Mouse (Mus musculus) heart, embryonic 15.5 days (tissue): ENCODE measurements at regions not wholly inside any gene's neighbourhood (a gene's known extent, or its start where the extent isn't known, plus 50 kb on each side); places are given as distances from the start of the nearest gene placed in this dataset.

Experiments used
- ATAC-seq: fragments of 200-750 bp; cut with Nextera tagmentation; replicated peaks from 2 replicates; pipeline ENCODE4 v1.8.0; 2017; ENCODE audit warnings: low read depth, moderate TSS enrichment; ENCODE audit not compliant: insufficient number of reproducible peaks, insufficient read depth, low FRiP score
- H3K27ac ChIP-seq: fragments of 300-500 bp; sonication (generic); 2 replicates; pipeline ENCODE4 v1.5.1; 2015; ENCODE audit warnings: mild to moderate bottlenecking, inconsistent platforms
- H3K27me3 ChIP-seq: fragments of 300-500 bp; sonication (generic); 2 replicates; pipeline ENCODE4 v1.6.1; 2015; ENCODE audit warnings: inconsistent platforms
- H3K36me3 ChIP-seq: fragments of 300-500 bp; sonication (generic); 2 replicates; pipeline ENCODE4 v1.6.1; 2015; ENCODE audit warnings: mild to moderate bottlenecking, inconsistent platforms
- H3K4me1 ChIP-seq: fragments of 300-500 bp; sonication (generic); replicated peaks from 2 replicates; pipeline ENCODE4 v1.6.1; 2015; ENCODE audit warnings: inconsistent platforms
- H3K4me2 ChIP-seq: fragments of 300-500 bp; sonication (generic); 2 replicates; pipeline ENCODE4 v1.6.1; 2015; ENCODE audit warnings: inconsistent platforms, mild to moderate bottlenecking, moderate library complexity
- H3K4me3 ChIP-seq: fragments of 300-500 bp; sonication (generic); 2 replicates; pipeline ENCODE4 v1.5.1; 2015; ENCODE audit warnings: mild to moderate bottlenecking, inconsistent platforms
- H3K9ac ChIP-seq: fragments of 300-500 bp; sonication (generic); 2 replicates; pipeline ENCODE4 v1.6.1; 2015; ENCODE audit warnings: mild to moderate bottlenecking, inconsistent platforms
- H3K9me3 ChIP-seq: fragments of 300-500 bp; sonication (generic); replicated peaks from 2 replicates; pipeline ENCODE4 v1.6.1; 2016; ENCODE audit warnings: inconsistent platforms
- WGBS: fragments of 180-500 bp; shearing (Covaris S2); methylation state at CpG from one replicate; pipeline ENCODE4 v1.1.7; 2015; ENCODE audit warnings: mixed read lengths; 5-methylcytosine and 5-hydroxymethylcytosine counted together

GRCm38 (mm10) chr3:117155274-117155673, 186.5 kb upstream of the Palmd start:
- no peaks in the 10 kb centered on the region for H3K27me3 ChIP-seq
- no peak for ATAC-seq
- no peak overlapping the region for H3K4me2 ChIP-seq
- no peak overlapping the region for H3K4me3 ChIP-seq
- WGBS: 83% methylated on average over 6 of the region's 6 CpGs
- H3K9me3 ChIP-seq: no peaks in the 10 kb centered on the region
- H3K9ac ChIP-seq: no peak overlapping the region
- H3K36me3 ChIP-seq: no peaks in the 10 kb centered on the region
- H3K4me1 ChIP-seq: no peaks in the 10 kb centered on the region
- no peak overlapping the region for H3K27ac ChIP-seq

DNA sequence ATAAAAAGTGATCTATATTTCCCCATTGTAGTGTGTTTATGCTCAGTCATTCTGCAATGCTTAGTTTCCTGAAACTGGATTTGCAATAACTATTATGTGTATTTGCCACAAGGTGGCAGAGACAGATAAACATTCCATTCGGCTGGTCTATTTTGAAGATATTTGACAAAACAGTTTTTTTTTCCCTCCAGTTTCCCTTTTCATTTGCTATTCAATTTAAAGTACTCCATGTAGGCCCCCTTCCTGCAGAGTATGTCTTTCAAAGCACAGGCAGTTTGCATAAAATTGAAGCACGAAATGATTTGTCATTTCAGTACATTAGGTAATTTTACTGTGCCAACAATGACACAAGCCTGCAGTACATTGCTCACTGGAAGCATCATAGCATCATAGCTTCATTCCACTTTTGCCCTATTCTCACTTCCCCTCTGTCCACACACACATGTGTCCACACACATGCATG, 184.3 kb upstream of the Palmd start:
- no peak for ATAC-seq
- Histone ChIP-seq H3K4me2 (no peak overlapping the region), H3K27ac (no peak overlapping the region), H3K9ac (no peak overlapping the region), H3K27me3 (no peaks in the 10 kb centered on the region), H3K4me1 (no peaks in the 10 kb centered on the region), H3K9me3 (no peaks in the 10 kb centered on the region), H3K4me3 (no peak overlapping the region), H3K36me3 (no peaks in the 10 kb centered on the region)
- WGBS: 52% methylated on average over 2 of the region's 2 CpGs

DNA sequence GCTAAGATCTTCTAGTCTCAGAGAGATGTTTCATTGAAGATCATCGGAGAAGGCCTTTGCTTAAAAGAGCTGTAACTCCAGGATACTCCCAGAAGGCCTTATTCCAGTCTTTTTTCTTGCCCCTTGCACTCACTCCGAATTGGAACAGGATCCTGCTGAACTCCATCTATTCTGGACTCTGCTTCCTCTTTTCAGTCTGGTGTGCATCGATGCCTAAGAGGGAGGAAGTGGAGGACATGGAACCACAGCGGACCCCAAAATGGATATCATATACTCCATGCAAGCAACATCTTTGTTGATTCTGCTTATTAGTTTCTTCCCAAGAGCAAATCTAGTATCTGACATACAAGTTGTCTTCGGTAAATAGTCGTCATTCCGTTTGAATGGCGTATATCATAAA, 183.6 kb upstream of the Palmd start:
- no peaks in the 10 kb centered on the region for H3K4me1 ChIP-seq
- H3K9me3 ChIP-seq: no peaks in the 10 kb centered on the region
- H3K36me3 ChIP-seq: no peaks in the 10 kb centered on the region
- WGBS: 73% methylated on average over 8 of the region's 8 CpGs
- no peak overlapping the region for H3K4me2 ChIP-seq
- ATAC-seq: no peak
- no peak overlapping the region for H3K27ac ChIP-seq
- H3K4me3 ChIP-seq: no peak overlapping the region
- no peak overlapping the region for H3K9ac ChIP-seq
- H3K27me3 ChIP-seq: no peaks in the 10 kb centered on the region

- 76% methylated on average over 2 of the region's 2 CpGs for WGBS
- H3K36me3 ChIP-seq: no peaks in the 10 kb centered on the region
- no peaks in the 10 kb centered on the region for H3K9me3 ChIP-seq
Measured at GRCm38 (mm10) chr3:117147414-117147813, 178.6 kb upstream of the Palmd start.

DNA sequence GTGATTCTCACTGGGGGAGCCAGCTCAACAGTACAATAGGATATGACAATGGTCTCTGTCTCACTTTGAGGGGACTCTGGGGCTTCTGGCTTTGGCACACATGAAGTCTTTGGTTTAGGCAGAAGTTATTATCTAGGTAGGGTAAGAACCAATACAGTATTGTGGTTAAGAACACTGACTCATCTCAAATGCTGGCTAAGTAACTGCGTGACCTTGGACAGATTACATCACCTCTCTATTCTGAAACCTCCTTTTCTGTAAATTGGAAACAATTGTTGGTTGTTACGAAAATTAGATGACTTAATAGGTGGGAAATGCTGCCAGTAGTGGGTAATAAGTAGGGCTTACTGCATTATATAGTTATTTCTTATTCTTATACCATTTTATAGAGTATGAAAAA, 171.0 kb upstream of the Palmd start:
- Histone ChIP-seq H3K4me2 (no peak overlapping the region), H3K4me1 (no peaks in the 10 kb centered on the region), H3K4me3 (no peak overlapping the region), H3K27me3 (no peaks in the 10 kb centered on the region), H3K27ac (no peak overlapping the region), H3K36me3 (no peaks in the 10 kb centered on the region), H3K9me3 (no peaks in the 10 kb centered on the region), H3K9ac (no peak overlapping the region)
- ATAC-seq: no peak
- 71% methylated on average over 2 of the region's 2 CpGs for WGBS

More at GRCm38 (mm10) chr3:117147414-117147813, 178.6 kb upstream of the Palmd start:
- Histone ChIP-seq H3K4me3 (no peak overlapping the region), H3K27ac (no peak overlapping the region), H3K27me3 (no peaks in the 10 kb centered on the region), H3K4me1 (no peaks in the 10 kb centered on the region), H3K9ac (no peak overlapping the region), H3K4me2 (no peak overlapping the region)
- ATAC-seq: no peak

DNA sequence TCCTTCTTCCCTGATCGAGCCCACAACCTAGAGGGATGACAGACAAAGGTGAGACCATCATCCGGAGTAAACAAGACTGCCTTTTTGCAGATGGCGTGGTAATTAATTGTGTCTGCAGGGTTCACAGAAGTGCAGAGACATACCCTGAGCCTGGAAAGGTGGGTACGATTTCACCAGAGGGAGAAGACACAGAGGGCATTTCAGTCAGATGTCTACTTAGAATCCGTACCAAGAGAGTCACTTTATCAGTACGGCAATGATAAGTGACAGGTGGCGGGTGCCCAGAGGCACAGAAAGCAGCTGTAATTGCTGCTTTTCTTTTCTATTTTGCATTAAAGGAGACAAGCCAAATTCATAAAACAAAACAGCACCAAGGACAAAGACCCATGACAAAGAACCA, 169.9 kb upstream of the Palmd start:
- WGBS: 73% methylated on average over 7 of the region's 7 CpGs
- Histone ChIP-seq H3K9me3 (no peaks in the 10 kb centered on the region), H3K27me3 (no peaks in the 10 kb centered on the region), H3K4me2 (no peak overlapping the region), H3K9ac (no peak overlapping the region), H3K4me3 (no peak overlapping the region), H3K4me1 (no peaks in the 10 kb centered on the region), H3K36me3 (no peaks in the 10 kb centered on the region), H3K27ac (no peak overlapping the region)
- ATAC-seq: no peak

DNA sequence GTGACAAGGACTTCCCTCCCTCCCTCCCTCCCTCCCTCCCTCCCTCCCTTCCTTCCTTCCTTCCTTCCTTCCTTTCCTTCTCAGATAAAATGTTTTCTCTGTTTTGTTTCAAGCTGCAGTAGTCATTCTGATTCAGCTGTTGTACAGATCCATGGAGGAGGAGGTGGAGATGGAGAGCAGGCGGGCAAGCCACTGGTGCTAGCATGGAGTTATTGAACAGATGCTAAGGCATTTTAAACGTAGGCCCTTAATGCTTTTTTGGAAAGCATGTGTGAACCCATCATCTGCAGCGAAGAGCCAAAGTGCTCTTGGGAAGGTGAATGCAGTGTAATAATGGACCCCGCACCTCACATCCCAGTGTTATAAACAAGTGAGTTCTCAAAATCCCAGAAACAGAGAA, 164.1 kb upstream of the Palmd start:
- no peak overlapping the region for H3K4me2 ChIP-seq
- no peak overlapping the region for H3K9ac ChIP-seq
- H3K4me3 ChIP-seq: no peak overlapping the region
- no peak overlapping the region for H3K27ac ChIP-seq
- no peaks in the 10 kb centered on the region for H3K4me1 ChIP-seq
- no peaks in the 10 kb centered on the region for H3K27me3 ChIP-seq
- H3K9me3 ChIP-seq: no peaks in the 10 kb centered on the region
- no peaks in the 10 kb centered on the region for H3K36me3 ChIP-seq
- WGBS: 79% methylated on average over 4 of the region's 4 CpGs
- ATAC-seq: no peak

- H3K27me3 ChIP-seq: no peaks in the 10 kb centered on the region
- no peak overlapping the region for H3K27ac ChIP-seq
- H3K36me3 ChIP-seq: no peaks in the 10 kb centered on the region
- H3K4me2 ChIP-seq: no peak overlapping the region
- H3K4me3 ChIP-seq: no peak overlapping the region
- H3K9me3 ChIP-seq: no peaks in the 10 kb centered on the region
- H3K9ac ChIP-seq: no peak overlapping the region
- no peak for ATAC-seq
- H3K4me1 ChIP-seq: no peaks in the 10 kb centered on the region
- WGBS: 91% methylated on average over 3 of the region's 3 CpGs
Measured at GRCm38 (mm10) chr3:117122211-117122610, 153.4 kb upstream of the Palmd start.

DNA sequence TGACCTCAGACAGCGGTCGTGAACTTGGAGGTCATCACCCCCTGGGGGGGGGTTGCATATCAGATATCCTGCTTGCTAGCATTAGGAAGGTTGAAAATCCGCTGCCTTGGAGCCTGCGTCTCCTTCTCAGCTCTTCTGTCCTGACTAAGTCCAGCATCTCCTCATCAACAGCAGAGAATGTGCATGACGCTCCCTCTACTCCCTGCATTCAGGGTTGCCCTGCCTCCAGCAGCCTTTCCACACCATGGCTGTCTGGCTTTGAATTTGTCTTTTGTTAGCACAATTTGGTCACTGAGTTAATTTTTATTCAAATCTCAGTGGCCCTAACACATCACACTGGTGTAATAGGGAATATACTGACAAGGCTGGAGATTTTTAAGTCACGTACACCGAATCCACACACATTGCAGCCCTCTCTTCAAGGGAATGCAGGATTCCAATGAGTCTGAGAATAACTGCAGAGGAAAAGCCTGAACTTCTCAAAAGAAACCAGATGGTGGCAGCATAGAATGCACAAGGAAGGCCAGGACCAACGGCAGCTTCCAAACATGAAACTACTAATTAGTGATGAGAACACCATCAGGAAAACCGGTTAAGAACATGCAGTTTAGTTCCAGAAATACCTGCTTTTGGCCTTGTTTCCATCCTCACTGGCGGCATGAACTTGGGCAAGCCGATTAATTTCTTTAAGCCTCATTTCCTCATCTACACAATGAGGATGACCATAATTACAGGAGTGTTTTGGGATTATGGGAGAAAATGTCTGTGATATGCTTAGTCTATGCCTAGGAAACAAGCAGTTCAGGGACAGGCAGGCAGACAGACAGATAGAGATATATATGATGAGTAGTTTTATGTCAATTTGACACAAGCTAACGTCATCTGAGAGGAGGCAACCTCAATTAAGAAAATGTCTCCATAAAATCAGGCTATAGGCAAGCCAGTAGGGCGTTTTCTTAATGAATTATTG, 151.6 kb upstream of the Palmd start:
- Histone ChIP-seq H3K36me3 (no peaks in the 10 kb centered on the region), H3K4me1 (no peaks in the 10 kb centered on the region), H3K9ac (no peak overlapping the region), H3K4me2 (no peak overlapping the region), H3K4me3 (no peak overlapping the region), H3K27ac (no peak overlapping the region), H3K27me3 (no peaks in the 10 kb centered on the region), H3K9me3 (no peaks in the 10 kb centered on the region)
- 57% methylated on average over 13 of the region's 13 CpGs for WGBS
- ATAC-seq: no peak

GRCm38 (mm10) chr3:117119576-117119975, 150.8 kb upstream of the Palmd start:
- no peak for ATAC-seq
- H3K9me3 ChIP-seq: no peaks in the 10 kb centered on the region
- 73% methylated on average over 5 of the region's 5 CpGs for WGBS
- H3K36me3 ChIP-seq: no peaks in the 10 kb centered on the region
- H3K27me3 ChIP-seq: no peaks in the 10 kb centered on the region
- no peak overlapping the region for H3K4me2 ChIP-seq
- H3K9ac ChIP-seq: no peak overlapping the region
- no peaks in the 10 kb centered on the region for H3K4me1 ChIP-seq
- H3K4me3 ChIP-seq: no peak overlapping the region
- H3K27ac ChIP-seq: no peak overlapping the region

- Histone ChIP-seq H3K27me3 (no peaks in the 10 kb centered on the region), H3K4me1 (no peaks in the 10 kb centered on the region), H3K4me2 (no peak overlapping the region), H3K27ac (no peak overlapping the region), H3K9me3 (no peaks in the 10 kb centered on the region), H3K9ac (no peak overlapping the region), H3K4me3 (no peak overlapping the region), H3K36me3 (no peaks in the 10 kb centered on the region)
- 33% methylated on average over 1 of the region's 1 CpGs for WGBS
- ATAC-seq: no peak
Measured at GRCm38 (mm10) chr3:117117838-117118237, 149.1 kb upstream of the Palmd start.

DNA sequence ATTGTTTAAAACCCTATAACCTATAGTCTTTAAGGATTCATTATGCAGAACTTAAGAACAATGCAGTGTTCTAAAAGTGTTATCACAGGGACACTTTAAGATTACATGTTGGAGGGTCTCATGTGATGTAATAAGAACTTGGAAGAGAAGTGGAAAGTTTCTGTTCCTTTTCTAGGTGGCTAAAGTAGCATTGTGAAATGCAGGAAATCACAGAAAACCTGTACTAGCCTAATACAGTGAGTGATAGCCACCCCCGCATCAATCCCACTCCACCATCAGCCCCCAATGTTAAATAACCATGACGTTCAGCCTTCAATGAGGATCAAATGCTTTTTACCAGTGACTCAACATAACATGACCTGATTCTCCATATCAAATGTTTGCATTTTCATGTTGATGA, 147.4 kb upstream of the Palmd start:
- no peak for ATAC-seq
- no peaks in the 10 kb centered on the region for H3K36me3 ChIP-seq
- H3K27ac ChIP-seq: no peak overlapping the region
- no peaks in the 10 kb centered on the region for H3K4me1 ChIP-seq
- 83% methylated on average over 2 of the region's 2 CpGs for WGBS
- H3K4me3 ChIP-seq: no peak overlapping the region
- no peaks in the 10 kb centered on the region for H3K27me3 ChIP-seq
- no peak overlapping the region for H3K9ac ChIP-seq
- H3K9me3 ChIP-seq: no peaks in the 10 kb centered on the region
- no peak overlapping the region for H3K4me2 ChIP-seq
